Mouse (Mus musculus) E14TG2a.4 (cell line): Measurements from ENCODE around the gene Stap2.

Experiments used
- CTCF ChIP-seq: conservative IDR thresholded peaks from 2 replicates; pipeline ENCODE4 v1.5.1; 2014; ENCODE audit warnings: low read length
- NANOG ChIP-seq: IDR thresholded peaks from 2 replicates; pipeline ENCODE4 v1.6.1; 2014; ENCODE audit warnings: borderline replicate concordance, low read length, mixed read lengths
- POU5F1 ChIP-seq: IDR thresholded peaks from 2 replicates; pipeline ENCODE4 v1.6.1; 2014; ENCODE audit warnings: low read length, borderline replicate concordance

DNA sequence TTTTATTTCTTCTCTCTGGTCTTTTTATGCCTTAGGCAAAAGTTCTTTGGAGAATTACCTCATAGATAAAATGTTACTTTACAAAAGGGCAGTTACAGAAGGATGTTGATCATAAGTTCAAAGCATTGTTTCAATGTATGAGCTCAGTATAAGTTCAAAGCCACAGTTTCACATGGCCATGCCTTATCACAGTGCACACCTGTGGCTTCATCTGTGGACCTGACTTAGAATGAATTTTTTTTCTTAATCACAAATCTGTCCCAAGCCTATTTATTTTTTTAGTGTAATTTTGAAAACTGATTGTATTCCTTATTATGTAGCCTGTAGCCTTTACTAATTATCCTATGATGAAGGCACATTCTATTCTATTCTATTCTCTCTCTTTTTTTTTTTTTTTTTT is 49.6 kb upstream of the Stap2 start:
- no peak for TF ChIP-seq CTCF
- TF ChIP-seq NANOG, result no peak
- no peak for TF ChIP-seq POU5F1
